Mouse (Mus musculus): ENCODE measurements at regions not wholly inside any gene's neighbourhood (a gene's known extent, or its start where the extent isn't known, plus 50 kb on each side); places are given as distances from the start of the nearest gene placed in this dataset.

DNA sequence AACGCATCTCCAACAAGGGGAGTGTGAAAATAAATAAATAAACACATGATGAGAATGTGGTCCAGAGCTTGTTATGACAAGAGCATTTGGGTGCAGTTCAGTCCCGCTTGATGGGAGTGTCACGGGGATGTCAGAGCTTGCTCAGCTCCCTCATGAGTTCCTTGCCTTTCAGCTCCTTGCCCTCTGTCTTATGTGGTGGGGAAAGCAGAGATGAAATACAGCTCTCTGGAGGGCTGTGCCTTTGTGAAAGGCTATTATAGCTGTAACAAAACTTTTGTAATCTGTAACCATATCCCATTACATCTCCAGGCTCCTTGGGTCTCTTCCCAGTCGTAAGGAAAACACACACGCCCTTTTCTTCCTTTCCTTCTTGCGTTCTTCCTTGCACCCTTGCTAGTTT, 103.0 kb upstream of the Tnp1 start:
- DNase-seq (ENCODE audit: low spot score), result no peak

GRCm38 (mm10) chr1:73116526-73116925, 100.8 kb upstream of the Tnp1 start:
- DNase-seq (ENCODE audit: low spot score), result no peak

- no peak for DNase-seq (ENCODE audit: low spot score)
Observed at GRCm38 (mm10) chr1:73115854-73116253, 100.1 kb upstream of the Tnp1 start.

GRCm38 (mm10) chr1:73113137-73113536, 97.4 kb upstream of the Tnp1 start:
- DNase-seq (ENCODE audit: low spot score), result no peak

GRCm38 (mm10) chr1:73112711-73113110, 97.0 kb upstream of the Tnp1 start:
- DNase-seq (ENCODE audit: low spot score), result no peak

DNA sequence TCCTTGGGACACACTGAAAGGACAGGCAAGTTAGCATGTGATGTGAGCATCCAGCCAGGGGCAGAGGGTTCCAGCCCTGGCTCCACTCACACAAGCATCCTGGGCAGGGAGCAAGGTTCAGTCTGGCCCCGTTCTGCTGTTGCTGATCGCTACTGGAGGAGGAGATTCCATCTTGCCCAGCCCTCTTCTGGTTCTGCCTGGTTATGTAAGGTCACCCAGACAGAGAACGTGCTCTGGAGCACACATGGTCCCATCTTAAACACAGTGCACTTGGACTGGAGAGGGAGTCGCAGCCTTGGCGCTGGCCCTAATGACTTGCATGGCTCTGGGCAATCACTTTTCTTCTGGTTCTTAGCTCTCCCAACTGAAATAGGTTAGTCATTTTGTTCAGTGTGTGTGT, 96.2 kb upstream of the Tnp1 start:
- DNase-seq (ENCODE audit: low spot score), result no peak

- no peak for DNase-seq (ENCODE audit: low spot score)
Observed at GRCm38 (mm10) chr1:73105856-73106463, 90.3 kb upstream of the Tnp1 start.

DNA sequence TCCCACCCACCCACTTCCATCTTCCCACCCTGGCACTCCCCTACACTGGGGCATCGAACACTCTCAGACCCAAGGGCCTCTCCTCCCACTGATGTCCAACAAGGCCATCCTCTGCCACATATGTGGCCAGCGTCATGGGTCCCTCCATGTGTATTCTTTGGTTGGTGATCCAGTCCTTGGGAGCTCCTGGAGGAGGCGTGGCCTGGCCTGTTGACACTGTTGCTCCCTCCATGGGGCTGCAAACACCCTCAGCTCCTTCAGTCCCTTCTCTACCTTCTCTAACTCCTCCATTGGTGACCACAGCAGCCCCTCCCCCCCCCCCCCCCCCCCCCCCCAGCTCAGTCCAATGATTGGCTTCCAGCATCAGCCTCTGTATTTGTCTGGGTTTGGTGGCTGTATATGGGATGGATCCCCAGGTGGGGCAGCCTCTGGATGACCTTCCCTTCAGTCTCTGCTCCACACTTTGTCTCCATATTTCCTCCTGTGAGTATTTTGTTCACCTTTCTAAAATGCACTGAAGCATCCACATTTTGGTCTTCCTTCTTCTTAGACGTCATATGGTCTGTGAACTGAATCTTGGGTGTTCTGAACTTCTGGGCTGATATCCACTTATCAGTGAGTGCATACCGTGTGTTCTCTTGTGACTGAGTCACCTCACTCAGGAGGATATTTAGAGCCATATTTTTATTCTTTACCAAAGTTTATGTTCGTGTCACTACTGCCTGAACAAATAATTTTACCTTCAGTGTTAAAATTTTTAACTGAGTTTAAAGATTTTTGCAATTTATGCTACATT, 82.1 kb upstream of the Tnp1 start:
- no peak for DNase-seq (ENCODE audit: low spot score)

DNA sequence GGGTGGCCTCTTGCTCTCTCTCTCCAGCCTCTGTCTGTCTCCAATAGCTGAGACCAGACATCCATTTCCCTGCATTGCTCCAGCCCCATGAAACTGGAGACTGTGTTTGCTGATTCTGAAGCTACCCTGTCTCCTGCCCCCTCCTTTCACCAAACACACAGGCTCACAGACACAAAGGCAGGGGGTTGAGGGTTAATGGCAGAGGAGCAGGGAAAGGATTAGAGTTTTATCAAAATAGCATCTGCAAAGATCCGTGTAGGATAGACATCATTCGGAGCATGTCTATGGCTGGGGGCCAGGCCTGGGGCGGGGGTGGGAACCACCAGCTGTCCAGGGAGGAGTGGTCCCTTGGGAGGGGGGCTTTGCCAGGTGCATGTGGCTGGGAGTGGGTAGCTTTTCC, 73.9 kb upstream of the Tnp1 start:
- peak; percentile 18 for DNase-seq (ENCODE audit: low spot score)

DNA sequence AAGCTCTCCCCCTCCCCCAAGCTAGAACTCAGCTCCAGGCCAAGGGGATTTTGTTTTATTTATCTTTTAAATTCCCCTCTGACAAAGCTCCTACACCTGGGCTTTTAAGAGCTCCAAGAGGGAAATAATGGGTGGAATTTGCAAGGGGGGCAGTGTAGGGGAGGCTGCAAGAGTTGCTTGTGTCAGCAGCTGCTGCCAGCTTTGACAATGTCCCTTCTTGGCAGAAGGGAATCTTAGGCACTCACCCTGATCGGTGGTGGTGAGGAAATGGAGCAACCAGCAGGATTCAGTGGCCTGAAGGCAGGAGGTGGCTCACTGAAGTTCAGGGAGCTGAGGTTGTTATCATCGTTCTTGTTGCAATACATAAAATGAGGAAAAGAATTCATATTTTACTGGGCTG, 72.8 kb upstream of the Tnp1 start:
- DNase-seq (ENCODE audit: low spot score), result no peak

- DNase-seq (ENCODE audit: low spot score), result no peak
Observed at GRCm38 (mm10) chr1:73084946-73085345, 69.2 kb upstream of the Tnp1 start.

DNA sequence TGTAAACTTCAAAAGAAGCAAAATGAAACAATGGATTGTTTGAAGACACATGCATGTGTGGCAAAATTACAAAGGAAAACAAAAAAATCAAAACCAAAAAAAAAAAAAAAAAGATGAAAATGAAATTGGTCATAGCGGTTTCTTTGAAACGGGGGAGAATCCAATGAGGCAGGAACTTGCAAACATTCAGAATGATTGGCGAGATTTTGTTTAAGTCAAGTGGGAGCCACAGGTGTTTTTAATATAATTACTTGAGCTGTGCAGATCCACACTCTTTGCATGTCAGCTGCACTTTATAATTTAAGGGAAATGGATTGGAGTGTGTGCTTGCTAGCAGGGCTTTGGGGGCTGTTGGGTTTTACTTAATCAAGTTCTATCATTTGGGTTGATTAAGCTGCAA, 67.7 kb upstream of the Tnp1 start:
- no peak for DNase-seq (ENCODE audit: low spot score)

GRCm38 (mm10) chr1:73079518-73079917, 63.8 kb upstream of the Tnp1 start:
- no peak for DNase-seq (ENCODE audit: low spot score)

DNA sequence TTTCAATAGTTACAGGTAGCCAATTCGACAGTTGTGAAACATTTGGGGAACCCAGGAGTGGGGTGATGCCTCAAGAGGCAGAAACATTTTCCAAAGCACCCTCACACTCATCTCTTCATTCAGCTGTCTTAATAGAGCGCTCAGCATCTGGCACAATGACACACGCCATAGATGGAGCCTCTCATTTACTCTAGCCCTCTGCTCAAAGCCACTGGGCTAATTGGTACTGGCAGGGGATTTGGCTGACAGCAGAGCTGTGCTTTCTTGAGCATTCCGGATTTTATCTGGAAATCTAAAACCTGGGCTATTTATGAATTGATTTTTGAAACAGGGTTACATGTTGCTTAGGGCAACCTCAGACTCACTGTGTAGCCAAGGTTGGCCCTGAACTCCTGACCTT, 61.4 kb upstream of the Tnp1 start:
- peak; percentile 28 for DNase-seq (ENCODE audit: low spot score)

GRCm38 (mm10) chr1:73075699-73076373, 60.1 kb upstream of the Tnp1 start:
- DNase-seq (ENCODE audit: low spot score), result no peak

- no peak for DNase-seq (ENCODE audit: low spot score)
Observed at GRCm38 (mm10) chr1:73075159-73075558, 59.5 kb upstream of the Tnp1 start.

DNA sequence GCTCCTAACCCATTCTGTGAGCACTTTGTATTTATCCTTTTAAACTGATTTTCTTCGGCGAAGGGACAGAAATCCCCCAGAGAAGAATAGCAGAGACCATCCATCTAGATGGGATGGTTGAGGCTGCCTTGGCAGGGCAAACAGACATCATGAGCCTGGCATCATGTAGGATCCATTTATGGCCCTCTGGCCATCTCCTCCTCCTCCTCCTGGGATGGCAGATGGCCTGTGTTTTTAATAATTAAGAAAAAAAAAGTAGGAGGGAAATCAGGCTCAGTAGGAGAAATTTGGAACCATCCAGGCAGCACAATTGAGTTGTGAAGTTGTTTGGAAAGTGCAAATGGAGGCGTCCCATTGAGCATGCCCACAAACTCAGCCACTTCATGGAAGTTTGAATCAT, 58.8 kb upstream of the Tnp1 start:
- DNase-seq (ENCODE audit: low spot score), result no peak

- DNase-seq (ENCODE audit: low spot score), result no peak
Observed at GRCm38 (mm10) chr1:73072237-73072904, 56.7 kb upstream of the Tnp1 start.

- no peak for DNase-seq (ENCODE audit: low spot score)
Observed at GRCm38 (mm10) chr1:73070126-73070525, 54.4 kb upstream of the Tnp1 start.

Data from retina, embryonic 14.5 days (tissue).